Mouse (Mus musculus): ENCODE measurements around the gene Sox11.

DNA sequence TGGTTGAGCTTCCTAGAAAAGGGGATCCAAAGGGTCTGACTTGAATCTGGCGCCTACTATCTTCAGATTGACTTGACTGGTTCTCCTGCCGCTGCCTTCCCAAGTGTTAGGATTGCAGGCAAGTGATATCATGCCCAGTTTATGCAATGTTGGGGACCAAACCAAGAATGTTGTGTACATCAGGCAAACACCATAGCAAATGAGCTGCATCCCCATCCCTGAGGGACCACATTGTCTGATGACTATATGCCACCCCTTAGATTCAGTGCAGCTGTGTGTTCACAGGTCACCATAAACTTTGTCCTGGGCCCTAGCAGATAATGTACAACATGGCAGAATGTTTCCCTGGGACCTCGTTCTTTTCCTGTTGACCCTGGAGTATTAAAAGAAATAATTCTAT is 8.8 kb downstream of the Sox11 start:
- TF ChIP-seq CTCF (IDR thresholded peaks at IDR 0.05; ENCODE audit: insufficient read depth, low read depth, low read length) (no peak), POLR2A (IDR thresholded peaks at IDR 0.05; ENCODE audit: insufficient read depth, low read depth, low read length) (no peak)

Measured in olfactory bulb, adult 2 months (tissue).